Mouse (Mus musculus): ENCODE results near the gene Mdh1b. TPM values are rescaled to one million over a fixed set of nuclear protein-coding genes. Genes with fewer than 3 reads are reported as not detected.

The Mdh1b gene
- polyA plus RNA-seq, 1 experiment from 2014 or later: not detected

DNA sequence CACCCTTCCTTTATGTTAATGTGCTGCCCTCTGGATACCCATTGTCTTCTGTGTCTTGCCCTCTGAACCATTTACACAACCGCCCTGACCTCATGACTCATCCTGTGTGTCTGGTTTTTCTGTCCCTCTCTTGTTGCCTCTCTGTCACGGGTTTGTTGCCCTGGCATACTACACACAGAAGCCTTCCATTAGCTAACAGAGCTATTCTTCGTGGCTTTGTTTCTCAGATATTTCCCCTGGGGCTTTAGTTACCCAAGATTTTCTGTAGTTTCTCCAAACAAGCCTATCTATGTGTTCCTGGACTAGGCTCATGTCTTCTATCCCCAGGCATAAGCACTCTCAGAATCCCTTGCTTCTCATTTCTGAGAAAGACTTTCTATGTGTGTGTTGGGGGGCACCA is 21.2 kb downstream of the Mdh1b start:
- Histone ChIP-seq H3K4me2 (replicated peaks; ENCODE audit: low read depth) (no peak overlapping the region), H3K27me3 (ENCODE audit: control insufficient read depth, insufficient read depth, low read length) (no peaks in the 10 kb centered on the region), H3K4me3 (ENCODE audit: low read depth, low read length) (no peak overlapping the region), H3K27ac (replicated peaks) (no peak overlapping the region), H3K4me1 (replicated peaks; ENCODE audit: control insufficient read depth, insufficient read depth) (no peaks in the 10 kb centered on the region), H3K36me3 (ENCODE audit: control insufficient read depth, insufficient read depth, low read length) (no peaks in the 10 kb centered on the region), H3K9ac (ENCODE audit: low read length) (no peak overlapping the region), H3K9me3 (ENCODE audit: control insufficient read depth, low read length) (no peaks in the 10 kb centered on the region)
- no peak for DNase-seq (ENCODE audit: low spot score)
- ATAC-seq (ENCODE audit: low FRiP score, low TSS enrichment): no peak
- TF ChIP-seq CTCF (IDR thresholded peaks at IDR 0.05; ENCODE audit: low read depth): no peak
- no peak for TF ChIP-seq EP300 (optimal IDR thresholded peaks at IDR 0.05)
- WGBS: 63% methylated on average over 3 of the region's 3 CpGs

- H3K4me3 ChIP-seq (ENCODE audit: low read depth, low read length): no peak overlapping the region
- H3K4me1 ChIP-seq (replicated peaks; ENCODE audit: control insufficient read depth, insufficient read depth): no peaks in the 10 kb centered on the region
- H3K9me3 ChIP-seq (ENCODE audit: control insufficient read depth, low read length): no peaks in the 10 kb centered on the region
- DNase-seq (ENCODE audit: low spot score) (peak; percentile 19), ATAC-seq (ENCODE audit: low FRiP score, low TSS enrichment) (no peak)
- no peak overlapping the region for H3K4me2 ChIP-seq (replicated peaks; ENCODE audit: low read depth)
- H3K9ac ChIP-seq (ENCODE audit: low read length): no peak overlapping the region
- no peak for TF ChIP-seq EP300 (optimal IDR thresholded peaks at IDR 0.05)
- no peak for TF ChIP-seq CTCF (IDR thresholded peaks at IDR 0.05; ENCODE audit: low read depth)
- H3K27me3 ChIP-seq (ENCODE audit: control insufficient read depth, insufficient read depth, low read length): no peaks in the 10 kb centered on the region
- 43% methylated on average over 5 of the region's 5 CpGs for WGBS
- H3K36me3 ChIP-seq (ENCODE audit: control insufficient read depth, insufficient read depth, low read length): no peaks in the 10 kb centered on the region
- no peak overlapping the region for H3K27ac ChIP-seq (replicated peaks)
These were observed 24.4 kb downstream of the Mdh1b start for GRCm38 (mm10) chr1:63705733-63706132.

- no peak overlapping the region for H3K9ac ChIP-seq (ENCODE audit: low read length)
These were observed 33.3 kb downstream of the Mdh1b start for GRCm38 (mm10) chr1:63696861-63697260.

DNA sequence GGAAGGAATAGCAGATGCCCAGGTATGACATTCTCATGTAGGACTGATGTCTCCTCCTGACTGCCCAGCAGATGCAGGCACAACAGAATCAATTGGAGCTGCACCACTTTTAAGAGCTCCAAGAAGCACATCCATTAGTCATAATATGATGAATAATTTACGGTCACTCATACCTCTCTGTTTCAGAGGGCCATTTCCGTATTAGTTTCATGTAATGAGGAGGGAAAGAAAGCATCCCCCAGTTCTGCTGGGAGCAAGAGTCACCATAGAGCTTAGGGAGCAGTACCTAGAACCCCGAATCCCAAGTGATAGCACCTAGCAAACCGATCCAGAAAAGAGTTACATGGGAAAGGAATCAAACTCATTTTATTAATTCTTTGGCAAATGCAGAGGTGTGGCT is 43.3 kb downstream of the Mdh1b start, which contains the start of gene Dytn:
Gene Dytn (minus strand): TSS at position 101 of the 400 bp plus-strand sequence.
- Histone ChIP-seq H3K4me3 (ENCODE audit: low read depth, low read length) (no peak within 1 kb of the TSS), H3K9me3 (ENCODE audit: control insufficient read depth, low read length) (no peaks in the 10 kb centered on the region), H3K36me3 (ENCODE audit: control insufficient read depth, insufficient read depth, low read length) (no peaks in the 10 kb centered on the region), H3K9ac (ENCODE audit: low read length) (no peak within 1 kb of the TSS), H3K4me1 (replicated peaks; ENCODE audit: control insufficient read depth, insufficient read depth) (no peaks in the 10 kb centered on the region), H3K4me2 (replicated peaks; ENCODE audit: low read depth) (no peak within 1 kb of the TSS), H3K27ac (replicated peaks) (no peak within 1 kb of the TSS), H3K27me3 (ENCODE audit: control insufficient read depth, insufficient read depth, low read length) (no peaks in the 10 kb centered on the region)
- no peak for TF ChIP-seq EP300 (optimal IDR thresholded peaks at IDR 0.05)
- no peak for TF ChIP-seq CTCF (IDR thresholded peaks at IDR 0.05; ENCODE audit: low read depth)
- DNase-seq (ENCODE audit: low spot score) (no peak), ATAC-seq (ENCODE audit: low FRiP score, low TSS enrichment) (no peak)
- 83% methylated on average over 4 of the region's 4 CpGs for WGBS

More at GRCm38 (mm10) chr1:63696861-63697260, 33.3 kb downstream of the Mdh1b start:
- TF ChIP-seq CTCF (IDR thresholded peaks at IDR 0.05; ENCODE audit: low read depth) (no peak), EP300 (optimal IDR thresholded peaks at IDR 0.05) (no peak)
- H3K4me2 ChIP-seq (replicated peaks; ENCODE audit: low read depth): no peak overlapping the region
- no peaks in the 10 kb centered on the region for H3K4me1 ChIP-seq (replicated peaks; ENCODE audit: control insufficient read depth, insufficient read depth)
- H3K27ac ChIP-seq (replicated peaks): no peak overlapping the region
- no peaks in the 10 kb centered on the region for H3K27me3 ChIP-seq (ENCODE audit: control insufficient read depth, insufficient read depth, low read length)
- WGBS: 70% methylated on average over 3 of the region's 3 CpGs
- H3K36me3 ChIP-seq (ENCODE audit: control insufficient read depth, insufficient read depth, low read length): no peaks in the 10 kb centered on the region
- no peak overlapping the region for H3K4me3 ChIP-seq (ENCODE audit: low read depth, low read length)
- H3K9me3 ChIP-seq (ENCODE audit: control insufficient read depth, low read length): no peaks in the 10 kb centered on the region
- no peak for DNase-seq (ENCODE audit: low spot score)
- no peak for ATAC-seq (ENCODE audit: low FRiP score, low TSS enrichment)

GRCm38 (mm10) chr1:63675975-63676374 is 54.1 kb downstream of the Mdh1b start:
- WGBS: 79% methylated on average over 3 of the region's 3 CpGs
- TF ChIP-seq EP300 (optimal IDR thresholded peaks at IDR 0.05) (no peak), CTCF (IDR thresholded peaks at IDR 0.05; ENCODE audit: low read depth) (no peak)
- no peak for DNase-seq (ENCODE audit: low spot score)
- ATAC-seq (ENCODE audit: low FRiP score, low TSS enrichment): no peak
- H3K27ac ChIP-seq (replicated peaks): no peak overlapping the region
- no peaks in the 10 kb centered on the region for H3K36me3 ChIP-seq (ENCODE audit: control insufficient read depth, insufficient read depth, low read length)
- no peak overlapping the region for H3K4me2 ChIP-seq (replicated peaks; ENCODE audit: low read depth)
- no peak overlapping the region for H3K9ac ChIP-seq (ENCODE audit: low read length)
- H3K4me3 ChIP-seq (ENCODE audit: low read depth, low read length): no peak overlapping the region
- H3K9me3 ChIP-seq (ENCODE audit: control insufficient read depth, low read length): no peaks in the 10 kb centered on the region
- H3K27me3 ChIP-seq (ENCODE audit: control insufficient read depth, insufficient read depth, low read length): no peaks in the 10 kb centered on the region
- no peaks in the 10 kb centered on the region for H3K4me1 ChIP-seq (replicated peaks; ENCODE audit: control insufficient read depth, insufficient read depth)

DNA sequence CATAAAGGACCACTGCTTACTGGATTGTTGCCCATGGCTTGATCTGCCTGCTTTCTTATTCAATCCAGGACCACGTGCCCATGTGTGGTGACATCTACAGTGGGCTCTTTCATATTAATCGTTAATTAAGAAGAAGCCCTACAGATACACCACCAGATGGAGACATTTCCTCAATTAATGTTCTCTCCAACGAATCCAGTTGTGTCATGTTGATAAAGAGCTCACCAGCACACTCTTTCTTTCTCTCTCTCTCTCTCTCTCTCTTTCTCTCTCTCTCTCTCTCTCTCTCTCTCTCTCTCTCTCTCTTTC is 61.3 kb downstream of the Mdh1b start:
- H3K27ac ChIP-seq (replicated peaks): no peak overlapping the region
- H3K9ac ChIP-seq (ENCODE audit: low read length): no peak overlapping the region
- no peak overlapping the region for H3K4me3 ChIP-seq (ENCODE audit: low read depth, low read length)
- peak; percentile 78 for TF ChIP-seq CTCF (IDR thresholded peaks at IDR 0.05; ENCODE audit: low read depth)
- no peak for TF ChIP-seq EP300 (optimal IDR thresholded peaks at IDR 0.05)
- ATAC-seq (ENCODE audit: low FRiP score, low TSS enrichment) (no peak), DNase-seq (ENCODE audit: low spot score) (no peak)
- H3K4me1 ChIP-seq (replicated peaks; ENCODE audit: control insufficient read depth, insufficient read depth): no peaks in the 10 kb centered on the region
- H3K36me3 ChIP-seq (ENCODE audit: control insufficient read depth, insufficient read depth, low read length): no peaks in the 10 kb centered on the region
- WGBS: 4% methylated on average over 3 of the region's 3 CpGs
- H3K9me3 ChIP-seq (ENCODE audit: control insufficient read depth, low read length): no peaks in the 10 kb centered on the region
- no peak overlapping the region for H3K4me2 ChIP-seq (replicated peaks; ENCODE audit: low read depth)
- no peaks in the 10 kb centered on the region for H3K27me3 ChIP-seq (ENCODE audit: control insufficient read depth, insufficient read depth, low read length)
